Mouse (Mus musculus) spleen, postnatal 4 days (tissue): ENCODE data around the gene Arhgef28.
"Not testable (repeated sequence)": the region's sequence is repeated elsewhere in the genome, so short reads cannot be mapped to it uniquely, and the experiment has no call there.

ENCODE experiments used
- DNase-seq, 2 experiments: peaks; one replicate each; pipeline ENCODE4 v3.0.0; 2022; ENCODE audit warnings: low spot score in 2 of 2

Gene Arhgef28

GRCm38 (mm10) chr13:98073190-98073589 is 133.0 kb downstream of the Arhgef28 start:
- DNase-seq, result no peak

GRCm38 (mm10) chr13:98070458-98070857 is 135.8 kb downstream of the Arhgef28 start:
- no peak for DNase-seq

- DNase-seq, result no peak
Observed at GRCm38 (mm10) chr13:98069646-98070045, 136.6 kb downstream of the Arhgef28 start.

- no peak for DNase-seq
Observed at GRCm38 (mm10) chr13:98062843-98063242, 143.4 kb downstream of the Arhgef28 start.

- DNase-seq, result not testable (repeated sequence)
Observed at GRCm38 (mm10) chr13:98060121-98060520, 146.1 kb downstream of the Arhgef28 start.

- no peak for DNase-seq
Observed at GRCm38 (mm10) chr13:98055194-98055593, 151.0 kb downstream of the Arhgef28 start.

- DNase-seq, result no peak
Observed at GRCm38 (mm10) chr13:98040628-98041150, 165.6 kb downstream of the Arhgef28 start.

- no peak for DNase-seq
Observed at GRCm38 (mm10) chr13:98038731-98039130, 167.5 kb downstream of the Arhgef28 start.

- DNase-seq, result no peak
Observed at GRCm38 (mm10) chr13:98037693-98038092, 168.5 kb downstream of the Arhgef28 start.

GRCm38 (mm10) chr13:98031642-98031960 is 174.6 kb downstream of the Arhgef28 start:
- no peak for DNase-seq

- peak; percentile 72 to 86 for DNase-seq
Observed at GRCm38 (mm10) chr13:98030959-98031641, 175.1 kb downstream of the Arhgef28 start.

GRCm38 (mm10) chr13:98030041-98030440 is 176.2 kb downstream of the Arhgef28 start:
- no peak for DNase-seq

- DNase-seq, result no peak
Observed at GRCm38 (mm10) chr13:98028711-98029250, 177.5 kb downstream of the Arhgef28 start.

- peak in 1 of 2 experiments; percentile 17 for DNase-seq
Observed at GRCm38 (mm10) chr13:98027641-98028204, 178.5 kb downstream of the Arhgef28 start.

GRCm38 (mm10) chr13:98027122-98027521 is 179.1 kb downstream of the Arhgef28 start:
- DNase-seq, result no peak

- DNase-seq, result no peak
Observed at GRCm38 (mm10) chr13:98025706-98026504, 180.3 kb downstream of the Arhgef28 start.

GRCm38 (mm10) chr13:98025162-98025561 is 181.1 kb downstream of the Arhgef28 start:
- DNase-seq, result peak; percentile 21 to 67

GRCm38 (mm10) chr13:98024680-98025079 is 181.6 kb downstream of the Arhgef28 start:
- DNase-seq, result no peak

- DNase-seq, result no peak
Observed at GRCm38 (mm10) chr13:98021906-98022305, 184.3 kb downstream of the Arhgef28 start.

GRCm38 (mm10) chr13:98018837-98019236 is 187.4 kb downstream of the Arhgef28 start:
- not testable (repeated sequence) for DNase-seq

GRCm38 (mm10) chr13:98016923-98017588 is 189.2 kb downstream of the Arhgef28 start:
- no peak for DNase-seq
